Mouse (Mus musculus) limb, embryonic 11.5 days (tissue): ENCODE results near the gene Nrsn1. TPM values are rescaled to one million over a fixed set of nuclear protein-coding genes. Genes with fewer than 3 reads are reported as not detected.

Source experiments
- polyA plus RNA-seq: library from polyadenylated mRNA; unstranded; fragments of >200 nt; fragmentation: Nextera tagmentation; extraction: Ambion mirVana; gene quantifications from 2 replicates; pipeline ENCODE4 v1.2.1, GENCODE M21; 2014

Nrsn1 gene
- polyA plus RNA-seq, 1 experiment from 2014 or later = 0.73 TPM

Other genes with a start within 250 kb of the Nrsn1 start
- 2.2 and 2.6 TPM in 2 replicates for gene Dcdc2a, start 214.5 kb downstream of the Nrsn1 start, polyA plus RNA-seq